Mouse (Mus musculus) heart, postnatal 25 days (tissue): ENCODE measurements around the gene Msgn1. TPM values are rescaled to one million over a fixed set of nuclear protein-coding genes. Genes with fewer than 3 reads are reported as not detected.

Source experiments
- DNase-seq: peaks from one replicate; pipeline ENCODE4 v3.0.0; 2022; ENCODE audit warnings: low spot score
- intact Hi-C: fragments of 180-260 bp; cut with DNase I; formaldehyde crosslinking; loops from one replicate; pipeline ENCODE4 v1.15.1; 2025
- total RNA-seq, 2 experiments: library from RNA; stranded (reverse); gene quantifications; 2 replicates each; pipeline ENCODE4 v1.2.3; 2021

The Msgn1 gene
- not detected for total RNA-seq

DNA sequence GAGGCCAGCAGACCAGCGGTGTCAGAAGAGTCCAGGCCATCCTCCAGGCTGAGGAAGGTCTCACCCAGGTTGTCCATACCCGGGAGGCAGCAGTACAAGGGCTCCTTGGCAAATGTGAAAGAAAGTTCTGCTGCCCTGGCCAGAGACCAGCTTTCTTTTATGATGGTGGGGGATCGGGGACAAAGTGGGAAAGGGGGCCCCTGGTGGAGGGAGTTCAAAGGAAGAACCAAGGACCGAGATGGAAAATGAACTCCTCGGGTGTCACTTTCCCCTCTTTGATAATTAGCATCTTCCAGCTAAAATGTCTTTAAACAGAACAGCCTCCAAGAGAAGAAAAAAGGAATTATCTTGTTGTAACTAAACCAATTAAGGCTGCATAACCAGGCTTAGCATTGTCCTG, at the start of gene Msgn1:
Msgn1 (minus strand) TSS at position 101 of the 400 bp plus-strand sequence.
- intact Hi-C loops = no loop called here
- no peak for DNase-seq

DNA sequence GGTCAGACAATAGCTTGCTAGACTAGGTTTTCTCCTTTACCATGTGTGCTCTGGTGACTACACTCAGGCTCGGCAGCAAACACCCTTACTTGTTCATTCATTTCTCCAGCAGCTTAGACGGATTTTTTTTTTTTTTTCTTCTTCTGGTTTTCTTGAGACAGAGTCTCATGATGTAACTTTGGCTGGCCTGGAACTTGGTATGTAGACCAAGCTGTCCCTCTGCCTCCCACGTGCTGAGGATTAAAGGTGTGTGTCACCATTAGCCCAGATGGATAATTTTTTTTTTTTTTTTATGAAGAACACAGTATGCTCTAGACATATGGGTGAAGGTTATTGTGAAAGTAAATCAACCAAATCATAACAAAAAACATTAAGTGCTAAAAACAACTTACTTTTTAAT, 41.5 kb upstream of the Msgn1 start:
- no peak for DNase-seq

DNA sequence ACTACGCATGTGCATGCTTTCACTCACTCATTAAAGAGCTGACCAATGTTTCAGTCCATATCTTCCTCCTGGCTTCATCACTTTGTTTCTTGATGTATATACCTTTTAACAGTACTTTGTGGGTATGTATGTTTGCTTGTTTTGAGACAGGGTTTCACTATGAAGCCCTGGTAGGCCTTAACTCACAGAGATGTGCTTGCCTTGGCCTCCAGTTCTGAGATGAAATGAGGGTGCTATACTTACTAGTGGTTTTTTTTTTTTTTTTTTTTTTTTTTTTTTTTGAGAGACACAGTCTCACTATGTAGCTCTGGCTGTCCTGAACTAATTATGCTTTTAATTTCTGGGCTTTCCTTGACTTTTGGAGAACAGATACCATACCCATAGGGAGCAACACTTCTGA, 38.7 kb upstream of the Msgn1 start:
- intact Hi-C loops = no loop called here
- no peak for DNase-seq

More for the DNA sequence above, 41.5 kb upstream of the Msgn1 start:
- intact Hi-C loops = no loop called here

DNA sequence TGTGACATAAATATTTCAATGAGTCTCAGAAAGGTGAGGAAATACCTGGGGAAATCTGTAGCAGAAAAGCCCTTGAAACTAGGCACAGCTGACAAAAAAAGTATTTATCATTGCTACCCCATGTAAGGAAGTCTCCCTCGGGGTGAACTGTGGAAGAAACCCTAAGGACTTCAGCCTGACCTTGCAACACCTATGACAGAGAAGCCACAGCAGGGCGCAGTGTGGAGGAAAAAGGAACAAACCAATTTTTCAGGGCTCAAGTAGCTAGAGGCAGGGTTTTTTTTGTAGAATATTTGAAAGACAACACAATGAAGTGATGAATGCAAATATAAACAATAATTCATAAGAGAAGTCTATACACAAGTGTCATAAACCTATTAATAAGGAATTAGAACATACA, 27.2 kb upstream of the Msgn1 start:
- intact Hi-C loops = no loop called here

DNA sequence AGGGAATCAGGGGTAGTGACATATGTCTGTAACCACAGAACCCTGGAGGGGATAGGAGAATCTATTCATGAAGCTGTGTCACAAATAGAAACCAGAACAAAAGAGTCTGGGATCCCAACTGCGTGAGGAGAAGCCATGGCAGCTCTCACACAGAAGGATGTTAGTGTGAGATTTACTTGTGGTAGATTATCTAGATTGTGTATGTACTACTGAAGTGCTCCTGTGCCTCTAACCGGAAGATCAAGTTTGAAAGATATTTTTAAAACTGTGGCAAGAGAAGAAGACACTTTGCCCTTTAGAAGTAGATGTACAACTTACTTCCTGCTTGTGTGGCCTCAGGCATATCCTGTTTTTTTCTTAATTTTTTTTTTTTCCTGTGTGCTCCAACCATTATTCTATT, 21.5 kb upstream of the Msgn1 start:
- intact Hi-C loops = no loop called here

More for the DNA sequence above, 27.2 kb upstream of the Msgn1 start:
- DNase-seq = no peak

DNA sequence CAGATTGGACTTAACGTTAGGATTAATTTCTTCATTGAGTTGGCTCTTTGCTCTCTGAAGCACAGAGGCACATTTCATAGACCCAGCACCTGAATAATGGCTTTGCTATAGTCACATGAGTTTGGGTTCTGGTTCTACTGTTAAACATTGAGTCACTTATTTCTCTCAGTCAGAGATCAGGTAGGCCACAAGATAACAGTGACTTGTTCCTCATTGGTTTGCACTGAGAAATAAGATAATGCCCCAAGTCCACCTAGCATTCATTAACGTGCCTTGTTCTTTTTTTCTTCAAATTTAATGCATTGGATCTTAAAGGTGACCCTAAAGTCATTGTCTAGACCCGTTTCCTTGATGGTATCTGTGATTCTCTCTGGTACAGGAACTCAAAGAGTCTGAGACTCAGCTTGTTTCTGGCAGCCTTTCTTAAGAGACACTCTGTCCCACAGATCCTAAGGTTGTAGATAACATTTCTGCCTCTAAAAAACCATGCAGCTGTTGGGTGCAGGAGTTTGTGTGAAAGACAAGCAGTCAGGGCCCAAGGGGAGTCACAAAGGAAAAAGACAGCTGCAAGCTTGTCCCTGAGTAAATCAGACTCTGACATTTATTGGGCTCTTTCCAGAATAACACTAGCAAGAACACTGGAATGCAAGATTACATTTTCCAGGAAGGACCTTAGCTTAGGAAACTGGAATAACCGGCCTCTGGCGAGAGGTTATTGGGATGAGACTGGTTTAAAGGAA, 17.9 kb upstream of the Msgn1 start:
- DNase-seq = peak; percentile 13
- intact Hi-C loops = no loop called here

More for the DNA sequence above, 21.5 kb upstream of the Msgn1 start:
- DNase-seq = no peak

DNA sequence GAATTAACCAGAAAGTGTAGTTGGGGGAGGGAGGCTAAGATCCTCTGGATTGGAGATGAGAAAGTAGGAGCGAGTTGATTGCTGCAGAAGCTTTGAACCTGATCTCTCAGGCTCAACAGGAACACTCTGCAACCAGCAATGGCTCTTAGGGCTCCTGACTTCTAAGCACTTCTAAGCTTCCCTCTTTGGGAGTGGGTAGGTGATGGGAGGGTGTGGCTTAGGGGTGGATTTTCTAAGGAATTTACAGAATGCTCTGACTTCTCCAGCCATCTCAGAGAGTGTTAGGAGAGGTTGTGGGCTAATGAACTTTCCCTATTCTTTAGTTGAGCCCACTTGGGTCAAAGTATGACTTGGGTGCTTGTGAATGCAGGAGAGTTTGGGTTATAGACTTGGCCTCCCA, 17.4 kb upstream of the Msgn1 start:
- DNase-seq = no peak
- intact Hi-C loops = no loop called here

DNA sequence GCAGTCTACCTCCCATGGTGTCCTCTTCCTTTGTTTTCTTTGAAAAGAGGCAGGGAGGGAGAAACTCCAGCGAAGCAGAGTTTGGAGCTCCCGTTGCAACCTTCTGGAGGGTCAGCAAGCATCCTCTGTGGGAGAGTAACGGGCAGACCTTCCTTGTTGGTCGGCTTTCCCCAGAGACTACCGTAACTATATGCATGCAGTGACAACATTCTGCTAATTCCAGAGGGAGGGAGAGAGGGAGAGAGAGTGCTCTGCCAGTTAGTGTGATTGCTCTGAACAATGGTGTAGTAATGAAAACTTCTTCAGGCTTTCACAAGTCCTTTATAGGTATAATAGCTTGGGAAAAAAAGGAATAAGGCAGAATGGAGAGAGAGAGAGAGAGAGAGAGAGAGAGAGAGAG, 15.9 kb upstream of the Msgn1 start:
- intact Hi-C loops = no loop called here
- DNase-seq = no peak

DNA sequence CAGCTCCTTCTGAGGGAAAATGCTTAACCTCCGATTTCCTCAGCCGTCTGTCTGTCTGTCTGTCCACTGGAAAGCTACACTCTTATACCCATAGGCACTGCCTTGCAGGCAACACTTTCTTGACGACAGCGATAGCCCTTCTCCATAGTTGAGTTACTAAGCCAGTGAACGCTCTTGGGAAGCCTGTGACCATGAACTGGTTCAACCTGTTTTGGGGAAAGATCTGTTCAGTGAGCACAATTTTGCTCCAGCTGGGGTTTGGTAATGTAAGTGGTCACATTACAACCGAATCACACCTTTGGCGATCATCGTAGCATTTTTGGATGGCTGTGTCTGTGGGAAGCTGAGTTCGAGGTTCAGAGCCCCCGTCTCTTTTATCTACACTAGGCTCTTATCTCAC, 14.3 kb upstream of the Msgn1 start:
- no peak for DNase-seq
- intact Hi-C loops = no loop called here

DNA sequence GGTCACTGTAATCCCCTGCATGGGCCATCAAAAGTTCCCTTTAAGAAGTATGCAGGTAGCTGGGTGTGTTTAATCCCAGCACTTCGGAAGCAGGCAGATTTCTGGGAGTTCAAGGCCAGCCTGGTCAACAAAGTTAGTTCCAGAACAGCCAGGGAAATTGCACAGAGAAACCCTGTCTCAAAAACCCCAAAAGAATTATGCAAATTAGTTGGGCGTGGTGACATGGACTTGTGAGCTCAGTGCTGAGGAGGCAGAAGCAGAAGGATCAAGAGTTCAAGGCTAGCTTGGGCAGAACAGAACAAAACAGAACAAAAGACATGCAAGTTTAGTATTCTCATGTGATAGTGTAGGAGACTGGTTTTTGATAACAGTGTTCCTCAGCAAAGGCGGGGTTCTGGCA, 13.8 kb upstream of the Msgn1 start:
- intact Hi-C loops = no loop called here
- DNase-seq = no peak

DNA sequence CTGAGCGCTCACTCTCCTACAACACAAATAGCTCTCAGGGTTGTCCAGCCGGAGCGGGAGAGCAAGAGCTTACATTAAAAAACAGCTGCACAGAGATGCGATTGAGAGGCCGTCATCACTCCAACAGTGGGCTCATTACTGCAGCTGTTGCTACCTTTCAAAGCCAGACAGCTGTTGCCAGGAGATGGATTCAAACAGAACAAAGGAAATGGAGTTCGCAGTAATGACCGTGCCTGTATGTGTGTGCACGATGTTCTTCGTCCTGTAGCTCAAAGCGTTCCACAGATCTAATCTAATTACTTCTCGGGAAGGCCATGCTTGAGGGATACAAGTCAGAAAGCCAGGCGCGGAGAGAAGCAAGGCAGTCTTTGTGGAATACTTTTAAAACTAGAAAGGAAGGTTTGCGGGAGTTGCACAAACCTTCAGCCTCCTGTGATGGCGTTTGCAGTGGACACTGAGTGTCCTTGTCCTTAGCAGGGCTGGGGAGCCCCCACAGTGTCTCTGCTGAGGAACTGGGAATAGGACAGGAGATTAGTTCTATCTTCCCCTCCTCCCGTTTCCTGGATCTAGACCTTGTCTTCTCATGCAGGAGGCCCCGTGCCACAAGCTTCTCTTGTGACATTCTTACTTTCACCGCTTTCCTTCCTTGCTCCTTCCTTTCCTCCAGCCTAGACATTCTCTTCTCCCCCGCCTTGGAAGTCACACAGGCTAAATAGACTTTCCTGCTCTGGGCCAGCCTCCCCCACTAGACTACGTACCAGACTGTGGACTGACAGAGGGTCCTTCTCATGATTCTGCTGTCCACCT, 13.0 kb upstream of the Msgn1 start:
- intact Hi-C loops = no loop called here
- peak; percentile 10 for DNase-seq

DNA sequence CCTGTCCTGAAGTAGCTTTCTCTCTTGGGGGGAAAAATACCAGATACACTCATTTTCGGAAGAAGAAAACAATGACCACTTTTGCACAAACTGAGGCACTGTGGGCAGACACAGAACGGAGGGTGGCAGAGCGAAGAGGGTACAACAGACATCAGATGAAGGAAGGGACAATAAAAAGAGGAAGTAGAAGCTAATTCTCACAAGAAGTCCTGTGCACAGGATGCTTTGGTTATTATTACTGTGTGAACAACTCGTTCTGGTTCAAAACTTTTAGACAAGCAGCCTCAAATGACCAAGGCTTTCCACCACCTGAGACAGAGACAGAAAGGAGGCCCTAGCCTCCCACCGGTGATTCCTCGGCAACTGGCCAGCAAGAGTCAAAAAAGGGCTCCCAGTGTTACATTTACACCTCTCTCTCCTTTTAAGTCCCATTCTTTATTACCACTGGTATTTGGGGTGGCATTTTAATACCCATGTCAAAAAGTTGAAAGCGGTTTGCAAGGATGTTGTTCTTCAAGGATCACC, 9.0 kb upstream of the Msgn1 start:
- intact Hi-C loops = no loop called here
- no peak for DNase-seq

DNA sequence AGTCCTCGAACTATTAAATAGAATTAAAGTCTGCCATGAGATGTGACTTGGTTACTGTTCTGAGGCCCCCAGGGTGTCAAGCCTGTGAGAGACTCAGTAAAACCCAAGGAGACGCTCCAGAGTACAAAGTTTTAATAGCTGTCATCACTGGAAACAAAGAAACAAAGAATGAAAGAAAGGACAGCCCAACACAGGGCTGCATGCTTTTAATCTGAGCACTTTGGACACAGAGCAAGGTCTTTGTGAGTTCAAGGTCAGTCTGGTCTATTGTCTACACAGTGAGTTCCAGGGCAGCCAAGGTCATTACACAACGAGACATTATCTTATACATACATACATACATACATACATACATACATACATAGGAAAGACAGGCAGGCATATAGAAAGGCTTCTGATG, 7.7 kb upstream of the Msgn1 start:
- DNase-seq = no peak
- intact Hi-C loops = no loop called here

DNA sequence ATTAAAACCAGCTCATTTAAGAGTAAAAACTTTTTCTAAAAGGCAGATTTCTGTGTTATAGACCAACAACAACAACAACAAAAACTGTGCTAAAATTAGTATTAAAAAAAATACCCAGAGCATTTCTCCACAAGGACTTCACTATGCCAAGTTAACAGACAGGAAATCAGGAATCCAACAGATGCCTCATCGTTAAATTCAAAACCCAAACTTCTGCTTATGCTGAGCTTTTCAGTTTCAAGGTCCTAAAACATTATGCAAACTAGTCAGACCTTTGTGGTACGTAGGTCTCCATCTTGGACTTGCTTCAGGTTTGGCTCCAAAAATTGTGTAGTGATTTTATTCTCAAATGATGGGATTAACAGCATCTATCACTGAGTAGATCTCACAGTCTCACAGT, 6.8 kb upstream of the Msgn1 start:
- no peak for DNase-seq
- intact Hi-C loops = no loop called here

DNA sequence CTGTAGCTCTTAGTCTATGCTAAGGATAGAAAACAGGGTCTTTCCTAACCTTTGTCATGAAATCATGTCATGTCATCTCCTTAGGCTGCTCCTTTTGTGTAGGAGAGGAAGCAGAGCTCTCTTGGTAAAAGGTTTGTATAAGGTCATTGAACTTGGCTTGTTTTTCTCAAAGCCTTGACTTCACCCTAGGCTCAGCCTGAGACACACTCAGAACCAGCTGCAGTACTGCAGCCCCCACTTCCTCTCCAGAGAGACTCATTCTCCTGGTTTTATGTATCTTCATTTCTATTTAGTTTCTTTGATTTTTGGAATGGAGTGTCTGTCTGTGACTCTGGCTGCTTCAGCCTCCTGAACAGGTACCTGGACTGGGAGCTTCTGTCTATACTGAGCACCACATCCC, 6.0 kb upstream of the Msgn1 start:
- DNase-seq = no peak
- intact Hi-C loops = no loop called here

DNA sequence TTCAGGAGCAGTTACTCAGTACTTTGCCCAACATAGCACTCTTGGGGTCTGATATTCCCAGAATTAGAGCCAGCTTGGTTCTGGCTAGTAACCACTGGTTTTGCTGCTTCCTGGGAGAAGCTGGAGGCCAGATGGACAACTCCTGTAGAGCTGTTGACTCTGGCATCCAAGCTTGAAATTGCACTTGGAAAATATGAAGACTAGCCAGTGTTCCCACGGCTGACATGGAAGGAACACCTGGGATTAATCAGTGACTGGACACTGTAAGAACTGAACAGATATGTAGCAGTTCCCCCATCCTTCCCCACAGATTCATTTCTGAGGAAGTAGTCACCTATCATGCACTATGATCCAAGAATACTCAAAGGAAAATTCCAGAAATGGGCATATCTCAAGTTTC, 4.1 kb upstream of the Msgn1 start:
- intact Hi-C loops = no loop called here
- no peak for DNase-seq

DNA sequence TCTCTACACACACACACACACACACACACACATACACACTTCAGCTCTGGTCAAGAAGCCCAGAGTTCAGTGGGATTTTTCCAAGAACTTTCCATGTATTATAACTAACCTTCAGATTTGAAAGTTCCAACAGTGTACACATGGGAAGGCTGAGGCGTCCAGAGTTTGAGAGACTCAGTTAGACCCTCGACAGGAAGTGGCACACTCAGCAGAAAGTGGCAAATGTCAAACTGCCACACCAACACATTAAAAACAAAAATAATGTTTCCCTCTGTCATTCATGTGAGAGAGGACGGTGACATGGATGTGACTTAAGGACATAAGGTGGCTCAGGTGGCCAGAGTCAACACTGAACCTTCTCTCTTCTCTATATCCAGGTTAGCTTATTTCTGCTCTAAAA, 1.6 kb upstream of the Msgn1 start:
- DNase-seq = no peak
- intact Hi-C loops = no loop called here

DNA sequence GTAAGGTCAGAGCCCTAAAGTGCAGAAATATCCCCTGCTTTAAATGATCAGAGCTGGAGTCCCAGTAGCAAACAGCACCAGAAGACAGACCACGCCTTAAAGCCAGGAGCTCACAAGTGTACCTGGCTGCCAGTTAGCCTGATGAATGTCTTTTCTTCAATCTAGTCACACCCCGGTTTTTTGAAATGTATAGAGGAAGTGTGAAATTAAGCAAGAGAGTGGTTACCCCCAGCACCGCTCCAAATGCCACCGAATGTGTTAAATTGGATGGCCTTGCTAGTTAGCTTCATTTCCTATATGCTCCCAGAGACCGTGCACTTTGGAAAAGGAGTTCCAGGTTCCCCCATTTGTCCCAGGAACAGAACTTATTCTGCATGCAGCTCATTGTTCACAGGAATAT, 864 bp upstream of the Msgn1 start:
- intact Hi-C loops = no loop called here
- no peak for DNase-seq

DNA sequence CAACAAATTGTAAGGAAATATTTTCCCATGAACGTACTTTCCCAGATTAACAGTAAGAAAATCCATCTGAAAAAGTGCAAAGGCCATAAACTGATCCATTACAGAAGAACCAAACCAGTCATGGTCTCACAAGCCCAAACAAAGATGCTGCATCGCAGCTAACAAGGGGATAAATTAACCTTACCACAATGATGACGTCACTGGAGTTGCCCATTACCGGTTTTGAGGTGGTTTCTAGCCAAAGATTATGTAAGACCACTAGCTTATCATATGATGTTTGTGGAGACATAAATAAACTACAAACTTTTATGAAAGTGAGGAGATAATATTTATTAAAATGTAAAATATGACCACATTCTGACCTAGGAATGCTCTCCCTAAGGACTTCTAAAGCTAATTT, 2.5 kb downstream of the Msgn1 start:
- intact Hi-C loops = no loop called here
- no peak for DNase-seq

DNA sequence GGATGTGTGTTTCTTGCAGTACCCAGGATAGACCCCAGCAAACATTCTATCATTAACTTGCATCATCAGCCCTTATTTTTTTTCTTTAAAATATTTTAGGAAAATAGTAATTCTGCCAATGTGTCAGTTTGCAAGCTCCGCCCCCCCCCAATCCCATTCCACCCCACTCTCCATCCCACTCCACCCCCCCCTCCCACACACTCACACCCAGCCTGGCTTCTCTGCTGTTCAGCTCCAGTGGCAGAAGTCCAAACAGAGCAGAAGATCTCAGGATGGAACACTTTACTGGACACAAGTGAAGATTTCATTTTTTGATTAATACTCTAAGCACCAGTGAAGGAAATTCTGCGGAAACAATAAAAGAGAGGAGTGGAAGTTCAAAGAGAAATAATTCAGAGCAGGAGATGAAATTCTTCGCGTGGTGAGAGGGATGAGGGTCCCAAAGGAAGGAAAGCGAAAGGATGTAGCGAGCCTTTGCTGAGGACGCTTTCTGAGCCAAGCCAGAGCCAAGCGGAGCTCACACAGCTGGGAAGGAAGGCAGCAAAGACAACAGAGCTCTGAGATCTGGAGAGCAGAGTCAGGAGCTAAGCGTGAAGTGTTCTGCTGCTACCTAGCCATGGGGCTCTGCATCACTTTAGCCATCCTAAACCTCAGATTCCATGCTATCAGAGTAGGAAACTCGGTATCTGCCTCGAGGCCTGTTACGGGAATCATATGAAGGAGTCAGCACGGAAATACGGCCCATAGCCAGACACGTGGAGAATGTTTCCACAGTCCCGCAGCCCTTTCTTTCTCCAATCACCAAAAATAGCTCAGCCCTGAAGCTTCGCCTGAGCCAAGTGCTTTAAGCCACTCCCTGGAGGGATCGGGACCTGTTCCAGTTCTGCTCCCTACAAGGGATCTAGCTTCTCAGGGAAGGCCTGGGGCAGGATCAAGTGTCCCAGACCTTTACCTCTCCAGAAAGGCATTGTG, 4.8 kb downstream of the Msgn1 start:
- intact Hi-C loops = loop anchor here (2.0 kb wide), 1 partner anchor 63 kb away; no protein-coding TSS in a partner anchor
- DNase-seq = peak; percentile 72
